ENCODE assay signal across 9 mouse cellular contexts in genomic region chr9:13454651-13455123, GRCm38 (mm10). TPM values are rescaled to one million over a fixed set of nuclear protein-coding genes. Genes with fewer than 3 reads are reported as not detected.
DNase-seq lines count a peak whose midpoint lies in the region; ATAC-seq and TF ChIP-seq lines count a peak whose summit lies in the region.
"Had no signal": no experiment of that assay in that cellular context is flagged by ENCODE, and none has a peak within 500 bp of the region (broad histone marks: within the 10 kb centered on the region; RNA-seq: fewer than 3 reads in every experiment).

No protein-coding gene starts in this region.

- H3K4me1 ChIP-seq in intestine, embryonic 14.5 days (replicated peaks; ENCODE audit: control insufficient read depth, insufficient read depth, low read length) = peaks cover 3% of the 10 kb centered on the region; the same call in 1 of the 2 replicates
- 0 out of 2 replicates have a peak, but pooled peaks cover 3% of the 10 kb centered on the region for H3K4me1 ChIP-seq in intestine, postnatal 0 days (replicated peaks; ENCODE audit: control insufficient read depth, insufficient read depth, low read length)
- H3K4me1 ChIP-seq in midbrain, postnatal 0 days (ENCODE audit: insufficient read depth, low read length) = no peaks in the 10 kb centered on the region

- TF ChIP-seq CTCF in intestine, postnatal 0 days (IDR thresholded peaks at IDR 0.05; ENCODE audit: low read depth) = no peak
- TF ChIP-seq CTCF in midbrain, postnatal 0 days (IDR thresholded peaks at IDR 0.05) = no peak

- no peak overlapping the region for H3K4me2 ChIP-seq in intestine, embryonic 14.5 days (ENCODE audit: low read length)
- H3K4me2 ChIP-seq in intestine, postnatal 0 days (replicated peaks; ENCODE audit: low read depth) = no peak overlapping the region
- H3K4me2 ChIP-seq in midbrain, postnatal 0 days (ENCODE audit: low read depth, low read length, poor library complexity, severe bottlenecking) = no peak overlapping the region

- 21% methylated on average over 7 of the region's 7 CpGs for WGBS in intestine, embryonic 14.5 days
- 22% methylated on average over 7 of the region's 7 CpGs for WGBS in intestine, postnatal 0 days
- 12% methylated on average over 7 of the region's 7 CpGs for WGBS in midbrain, postnatal 0 days

- no peaks in the 10 kb centered on the region for H3K27me3 ChIP-seq in intestine, embryonic 14.5 days (replicated peaks; ENCODE audit: control insufficient read depth, insufficient read depth, low read length)
- H3K27me3 ChIP-seq in intestine, postnatal 0 days (replicated peaks; ENCODE audit: control insufficient read depth, insufficient read depth, low read length) = no peaks in the 10 kb centered on the region
- H3K27me3 ChIP-seq in midbrain, postnatal 0 days (ENCODE audit: insufficient read depth, low read length) = no peaks in the 10 kb centered on the region

- DNase-seq in intestine, embryonic 14.5 days (ENCODE audit: low spot score) = peak; percentile 62
- DNase-seq in brain, embryonic 18.5 days (ENCODE audit: low read depth, low spot score) = peak; percentile 14
- peak; percentile 20 for DNase-seq in heart, postnatal 4 days
- DNase-seq in midbrain, postnatal 0 days (ENCODE audit: low spot score) = peak; percentile 47
- DNase-seq in gastrocnemius, postnatal 25 days = no peak
- DNase-seq: thymus, adult 18-20 months had no signal

- H3K36me3 ChIP-seq in intestine, embryonic 14.5 days (ENCODE audit: control insufficient read depth, insufficient read depth, low read length) = no peaks in the 10 kb centered on the region
- H3K36me3 ChIP-seq in intestine, postnatal 0 days (ENCODE audit: control insufficient read depth, insufficient read depth) = no peaks in the 10 kb centered on the region
- H3K36me3 ChIP-seq in midbrain, postnatal 0 days (ENCODE audit: insufficient read depth, low read length) = no peaks in the 10 kb centered on the region

- H3K27ac ChIP-seq in intestine, embryonic 14.5 days (ENCODE audit: low read depth) = no peak overlapping the region; the same call in 1 of the 2 replicates
- H3K27ac ChIP-seq in intestine, postnatal 0 days (ENCODE audit: low read depth, low read length) = no peak overlapping the region
- H3K27ac ChIP-seq in midbrain, postnatal 0 days (ENCODE audit: low read depth, low read length) = no peak overlapping the region

- 0 out of 2 replicates have a peak, but pooled peaks have one; percentile 43 for ATAC-seq in intestine, embryonic 14.5 days (replicated peaks; ENCODE audit: low FRiP score, low TSS enrichment, low read depth)
- ATAC-seq in intestine, postnatal 0 days = no peak
- no peak for ATAC-seq in midbrain, postnatal 0 days (ENCODE audit: low FRiP score)
- no peak for ATAC-seq in erythroblast, adult 5-6 weeks (replicated peaks; ENCODE audit: low FRiP score, poor library complexity, severe bottlenecking)
- no peak for ATAC-seq in activated CD4-positive, CD25-positive, alpha-beta regulatory T cell, adult 4 months

- no peak overlapping the region for H3K9ac ChIP-seq in intestine, embryonic 14.5 days (ENCODE audit: low read length)
- no peak overlapping the region for H3K9ac ChIP-seq in intestine, postnatal 0 days (ENCODE audit: low read depth, low read length)
- no peak overlapping the region for H3K9ac ChIP-seq in midbrain, postnatal 0 days (replicated peaks; ENCODE audit: low read length, poor library complexity, severe bottlenecking)

- H3K4me3 ChIP-seq in intestine, embryonic 14.5 days (ENCODE audit: low read depth, low read length) = no peak overlapping the region
- H3K4me3 ChIP-seq in intestine, postnatal 0 days (ENCODE audit: low read depth, low read length) = no peak overlapping the region
- no peak overlapping the region for H3K4me3 ChIP-seq in midbrain, postnatal 0 days (ENCODE audit: low read depth, low read length)

- H3K9me3 ChIP-seq in intestine, embryonic 14.5 days (ENCODE audit: control insufficient read depth, low read length) = no peaks in the 10 kb centered on the region
- no peaks in the 10 kb centered on the region for H3K9me3 ChIP-seq in intestine, postnatal 0 days (ENCODE audit: control insufficient read depth)
- H3K9me3 ChIP-seq in midbrain, postnatal 0 days (ENCODE audit: low read length) = no peaks in the 10 kb centered on the region

RNA-seq across cellular contexts. Expression of gene Gm17571, which starts 8.1 kb away (rescaled TPM):
- polyA plus RNA-seq in intestine, embryonic 14.5 days (2014; fragmentation: Nextera tagmentation; extraction: Ambion mirVana) = not detected in 2 replicates
- not detected in 2 replicates for polyA plus RNA-seq in intestine, postnatal 0 days (2015; fragmentation: Nextera tagmentation; extraction: Ambion mirVana)
- total RNA-seq in heart, postnatal 4 days (2021) = not detected
- total RNA-seq in midbrain, postnatal 0 days (2014; rRNA removed) = not detected in 2 replicates
- polyA plus RNA-seq in midbrain, postnatal 0 days (2015; fragmentation: Nextera tagmentation; extraction: Ambion mirVana) = not detected in 2 replicates
- total RNA-seq in erythroblast, adult 5-6 weeks (2015; ENCODE audit: low replicate concordance) = not detected in 2 replicates
- total RNA-seq in erythroblast, adult 5-6 weeks (2017; ENCODE audit: low replicate concordance) = not detected in 2 replicates
- total RNA-seq in gastrocnemius, postnatal 25 days (2021) = not detected
- polyA plus RNA-seq in activated CD4-positive, CD25-positive, alpha-beta regulatory T cell, adult 4 months (2017; shearing (Covaris generic)) = not detected
